Mouse (Mus musculus) stomach, postnatal 0 days (tissue): ENCODE measurements around the gene Slc22a17.

Source experiments
- CTCF ChIP-seq: IDR thresholded peaks from 2 replicates; pipeline ENCODE4 v1.5.1; 2016; ENCODE audit warnings: antibody characterized with exemption, low read depth, mild to moderate bottlenecking, moderate library complexity
- EP300 ChIP-seq: optimal IDR thresholded peaks from 2 replicates; pipeline ENCODE3; 2016; ENCODE audit warnings: antibody characterized with exemption

DNA sequence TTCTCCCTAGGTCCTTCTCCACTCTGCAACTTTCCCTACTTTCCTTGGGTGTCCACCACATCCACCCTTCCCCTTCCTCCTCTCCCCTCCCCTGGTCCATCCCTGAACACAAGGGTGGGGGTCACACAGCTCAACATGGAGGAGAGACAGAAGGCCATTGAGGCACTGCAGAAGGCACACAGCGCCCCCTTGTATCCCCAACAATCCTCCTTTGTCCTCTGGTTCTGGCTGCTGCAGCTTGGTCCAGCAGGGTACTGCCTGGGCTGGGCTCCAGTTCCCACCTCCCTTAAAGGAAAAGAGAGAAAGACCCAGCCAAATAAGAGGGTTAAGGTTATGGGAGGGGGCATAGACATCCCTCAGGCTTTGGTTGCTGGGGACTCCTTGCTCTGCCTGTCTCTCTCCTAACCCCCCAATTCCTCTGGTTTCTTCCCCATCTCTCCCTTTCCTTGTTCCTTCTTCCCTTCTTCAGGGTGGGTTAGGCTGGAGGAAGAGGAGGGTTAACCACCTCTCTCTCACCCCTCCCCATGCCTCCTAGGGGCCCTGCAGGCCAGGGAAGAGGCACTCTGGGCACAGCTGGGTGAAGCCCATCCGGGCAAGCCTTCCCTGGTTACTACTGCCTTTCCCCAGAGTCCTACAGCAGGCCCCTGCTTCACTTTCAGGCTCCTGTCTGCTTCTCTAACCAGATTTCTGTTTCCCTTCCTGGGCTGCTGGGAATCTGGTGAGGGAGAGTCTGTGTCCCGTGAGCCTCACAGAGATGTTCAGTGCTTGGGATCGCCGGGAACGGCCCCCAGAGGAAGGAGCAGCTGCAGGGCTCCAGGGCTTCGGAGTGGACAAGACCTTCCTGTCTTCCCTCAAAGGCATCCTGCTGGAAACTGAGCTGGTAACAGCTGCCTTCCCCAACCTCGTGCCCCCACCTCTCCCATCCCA lies 23.2 kb upstream of the Slc22a17 start, which contains the start of gene Cmtm5:
- TF ChIP-seq CTCF (peak; percentile 51), EP300 (no peak)
